Mouse (Mus musculus) midbrain, embryonic 15.5 days (tissue): ENCODE measurements at regions not wholly inside any gene's neighbourhood (a gene's known extent, or its start where the extent isn't known, plus 50 kb on each side); places are given as distances from the start of the nearest gene placed in this dataset.
"Not testable (repeated sequence)": the region's sequence is repeated elsewhere in the genome, so short reads cannot be mapped to it uniquely, and the experiment has no call there.

Experiments
- ATAC-seq: fragments of 200-750 bp; cut with Nextera tagmentation; replicated peaks from 2 replicates; pipeline ENCODE4 v1.8.0; 2017; ENCODE audit warnings: moderate TSS enrichment
- H3K27ac ChIP-seq: fragments of 300-500 bp; sonication (generic); 2 replicates; pipeline ENCODE4 v1.5.1; 2015; ENCODE audit warnings: mild to moderate bottlenecking, inconsistent platforms
- H3K27me3 ChIP-seq: fragments of 300-500 bp; sonication (generic); replicated peaks from 2 replicates; pipeline ENCODE4 v1.6.1; 2015; ENCODE audit warnings: inconsistent platforms
- H3K36me3 ChIP-seq: fragments of 300-500 bp; sonication (generic); replicated peaks from 2 replicates; pipeline ENCODE4 v1.6.1; 2015; ENCODE audit warnings: inconsistent platforms
- H3K4me1 ChIP-seq: fragments of 300-500 bp; sonication (generic); 2 replicates; pipeline ENCODE4 v1.6.1; 2015; ENCODE audit warnings: inconsistent platforms
- H3K4me2 ChIP-seq: fragments of 300-500 bp; sonication (generic); 2 replicates; pipeline ENCODE4 v1.6.1; 2015; ENCODE audit warnings: inconsistent platforms, mild to moderate bottlenecking, moderate library complexity
- H3K4me3 ChIP-seq: fragments of 300-500 bp; sonication (generic); 2 replicates; pipeline ENCODE4 v1.5.1; 2015; ENCODE audit warnings: mild to moderate bottlenecking, inconsistent platforms
- H3K9ac ChIP-seq: fragments of 300-500 bp; sonication (generic); 2 replicates; pipeline ENCODE4 v1.6.1; 2015; ENCODE audit warnings: mild to moderate bottlenecking, inconsistent platforms
- H3K9me3 ChIP-seq: fragments of 300-500 bp; sonication (generic); 2 replicates; pipeline ENCODE4 v1.6.1; 2016; ENCODE audit warnings: inconsistent platforms
- WGBS: fragments of 180-500 bp; shearing (Covaris S2); methylation state at CpG from one replicate; pipeline ENCODE4 v1.1.7; 2015; ENCODE audit warnings: mixed read lengths; 5-methylcytosine and 5-hydroxymethylcytosine counted together

- not testable (repeated sequence) for H3K4me2 ChIP-seq, H3K4me3 ChIP-seq, H3K9ac ChIP-seq, H3K27ac ChIP-seq, H3K9me3 ChIP-seq, H3K36me3 ChIP-seq, ATAC-seq, H3K4me1 ChIP-seq, H3K27me3 ChIP-seq
- WGBS: 75% methylated on average over 5 of the region's 5 CpGs
These were observed 135.1 kb upstream of the Cdk6 start for GRCm38 (mm10) chr5:3206160-3206559.

DNA sequence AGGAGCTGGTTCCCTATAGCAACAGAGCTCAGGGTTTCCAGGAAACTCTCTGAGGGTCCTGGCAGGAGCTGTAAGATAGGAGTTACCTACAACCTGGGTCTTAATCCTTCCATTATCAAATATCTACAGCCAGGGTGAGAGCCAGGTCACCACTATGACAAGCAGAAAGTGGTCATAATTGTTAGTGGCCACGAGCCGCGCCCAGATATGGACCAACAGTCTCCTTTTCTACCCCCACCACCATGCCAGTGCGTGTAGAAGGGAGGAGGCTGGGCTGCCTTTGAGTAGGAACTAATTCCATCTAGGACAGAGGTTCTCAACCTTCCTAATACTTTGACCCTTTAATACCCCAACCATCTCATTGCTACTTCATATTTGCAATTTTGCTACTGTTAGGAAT lies 133.0 kb upstream of the Cdk6 start:
- H3K36me3 ChIP-seq, H3K4me1 ChIP-seq, H3K9me3 ChIP-seq, H3K27ac ChIP-seq, H3K27me3 ChIP-seq, ATAC-seq, H3K4me3 ChIP-seq, H3K4me2 ChIP-seq, H3K9ac ChIP-seq: not testable (repeated sequence)
- 88% methylated on average over 4 of the region's 4 CpGs for WGBS

DNA sequence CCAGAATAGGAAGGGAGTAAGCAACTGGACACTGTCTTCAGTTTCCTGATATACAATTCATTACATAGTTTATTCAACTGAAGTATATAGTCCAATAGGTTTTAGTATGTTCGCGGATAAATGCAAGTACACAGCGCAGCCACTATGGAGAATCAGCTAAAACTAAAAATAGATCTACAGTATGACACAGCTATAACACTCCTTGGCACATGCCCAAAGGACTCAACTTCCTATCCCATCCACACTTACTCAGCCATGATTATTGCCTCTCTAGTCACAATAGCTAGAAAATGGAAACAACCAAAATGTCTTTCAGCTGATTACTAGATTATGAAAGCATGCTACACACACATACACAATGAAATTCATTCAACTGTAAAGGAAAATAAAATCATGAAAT lies 130.0 kb upstream of the Cdk6 start:
- Histone ChIP-seq H3K9me3 (no peaks in the 10 kb centered on the region), H3K4me3 (no peak overlapping the region), H3K9ac (no peak overlapping the region), H3K27me3 (no peaks in the 10 kb centered on the region), H3K4me2 (no peak overlapping the region), H3K36me3 (no peaks in the 10 kb centered on the region), H3K4me1 (no peaks in the 10 kb centered on the region), H3K27ac (no peak overlapping the region)
- ATAC-seq: no peak
- WGBS: 100% methylated on average over 3 of the region's 3 CpGs

GRCm38 (mm10) chr5:3216053-3216452 lies 125.2 kb upstream of the Cdk6 start:
- Histone ChIP-seq H3K27ac (no peak overlapping the region), H3K9me3 (no peaks in the 10 kb centered on the region), H3K27me3 (no peaks in the 10 kb centered on the region), H3K4me1 (no peaks in the 10 kb centered on the region), H3K9ac (no peak overlapping the region), H3K4me2 (no peak overlapping the region), H3K4me3 (no peak overlapping the region), H3K36me3 (no peaks in the 10 kb centered on the region)
- ATAC-seq: no peak
- 78% methylated on average over 5 of the region's 5 CpGs for WGBS

DNA sequence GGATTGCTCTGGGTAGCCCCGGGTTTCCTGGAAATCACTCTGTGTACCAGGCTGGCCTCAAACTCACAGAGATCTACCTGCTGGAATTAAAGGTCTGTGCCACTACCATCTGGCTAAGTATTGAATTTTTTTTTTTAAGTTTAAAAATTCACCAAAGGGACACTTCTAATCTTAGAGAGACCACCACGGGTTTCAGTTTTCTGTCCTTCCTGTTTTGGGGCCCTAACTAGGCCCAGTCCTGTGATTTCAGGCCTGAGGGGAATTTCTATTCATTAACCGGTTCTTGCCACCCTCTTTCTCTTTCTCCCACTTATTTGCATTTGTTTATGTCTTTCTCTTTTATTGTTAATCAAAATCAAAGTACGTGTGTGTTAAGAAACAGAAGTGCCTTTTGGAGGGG lies 122.1 kb upstream of the Cdk6 start:
- no peaks in the 10 kb centered on the region for H3K9me3 ChIP-seq
- H3K27ac ChIP-seq: no peak overlapping the region
- H3K4me1 ChIP-seq: no peaks in the 10 kb centered on the region
- no peak overlapping the region for H3K9ac ChIP-seq
- WGBS: 45% methylated on average over 4 of the region's 4 CpGs
- no peaks in the 10 kb centered on the region for H3K27me3 ChIP-seq
- no peaks in the 10 kb centered on the region for H3K36me3 ChIP-seq
- no peak for ATAC-seq
- H3K4me2 ChIP-seq: no peak overlapping the region
- no peak overlapping the region for H3K4me3 ChIP-seq

GRCm38 (mm10) chr5:3219770-3220169 lies 121.5 kb upstream of the Cdk6 start:
- Histone ChIP-seq H3K9ac (no peak overlapping the region), H3K4me3 (no peak overlapping the region), H3K4me2 (no peak overlapping the region), H3K4me1 (no peaks in the 10 kb centered on the region), H3K27ac (no peak overlapping the region), H3K9me3 (no peaks in the 10 kb centered on the region), H3K27me3 (no peaks in the 10 kb centered on the region), H3K36me3 (no peaks in the 10 kb centered on the region)
- WGBS: 90% methylated on average over 3 of the region's 3 CpGs
- ATAC-seq: no peak

DNA sequence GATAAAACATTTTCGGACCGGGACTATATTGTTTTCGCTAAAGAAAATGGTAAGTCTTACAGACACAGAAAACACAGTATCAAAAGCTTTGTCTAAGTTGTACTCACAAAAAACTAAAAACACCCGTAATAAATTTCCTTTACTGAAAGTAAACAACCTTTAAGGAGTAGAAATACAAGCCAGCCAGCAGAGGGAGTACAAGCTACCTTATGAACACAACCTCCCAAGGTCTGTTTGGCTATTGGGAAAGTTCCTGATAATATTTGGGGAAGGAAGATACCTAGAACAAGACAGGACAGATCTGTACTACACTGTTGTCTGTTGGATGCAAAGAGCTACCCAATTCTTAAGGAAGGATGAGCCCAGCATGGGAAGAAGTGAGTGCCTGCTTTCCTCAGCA lies 117.5 kb upstream of the Cdk6 start:
- not testable (repeated sequence) for H3K36me3 ChIP-seq, H3K4me3 ChIP-seq, H3K27ac ChIP-seq, ATAC-seq, H3K4me1 ChIP-seq, H3K27me3 ChIP-seq, H3K9me3 ChIP-seq, H3K4me2 ChIP-seq, H3K9ac ChIP-seq
- WGBS: 81% methylated on average over 4 of the region's 4 CpGs

- H3K4me2 ChIP-seq: not testable (repeated sequence)
- 73% methylated on average over 14 of the region's 14 CpGs for WGBS
These were observed 116.8 kb upstream of the Cdk6 start for GRCm38 (mm10) chr5:3224392-3225054.

GRCm38 (mm10) chr5:3225358-3225757 lies 115.9 kb upstream of the Cdk6 start:
- ATAC-seq, H3K9ac ChIP-seq, H3K4me3 ChIP-seq, H3K9me3 ChIP-seq, H3K4me1 ChIP-seq, H3K36me3 ChIP-seq, H3K27me3 ChIP-seq, H3K4me2 ChIP-seq, H3K27ac ChIP-seq: not testable (repeated sequence)
- WGBS: 60% methylated on average over 8 of the region's 8 CpGs

More at GRCm38 (mm10) chr5:3224392-3225054, 116.8 kb upstream of the Cdk6 start:
- H3K9ac ChIP-seq, H3K36me3 ChIP-seq, H3K27ac ChIP-seq, H3K4me3 ChIP-seq, H3K27me3 ChIP-seq, H3K9me3 ChIP-seq, ATAC-seq, H3K4me1 ChIP-seq: not testable (repeated sequence)

DNA sequence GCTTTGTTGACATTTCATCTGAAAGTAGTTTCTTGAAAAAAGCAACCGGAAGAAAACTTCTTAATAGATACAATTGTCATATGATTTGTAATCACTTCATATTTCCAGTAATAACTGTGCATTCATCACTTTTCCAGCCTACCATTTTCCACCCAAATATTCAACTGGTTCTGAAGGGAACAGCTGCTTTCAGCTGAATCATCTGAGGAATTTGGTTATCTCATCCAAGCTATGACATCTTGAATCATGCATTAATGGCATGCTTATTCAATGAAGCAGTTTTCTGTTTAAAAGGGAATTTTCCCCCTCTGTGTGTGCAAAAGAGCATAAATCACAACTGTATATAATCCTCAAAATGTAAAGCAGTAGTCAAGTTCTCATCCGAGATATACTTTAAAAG lies 97.2 kb upstream of the Cdk6 start:
- not testable (repeated sequence) for ATAC-seq, H3K4me1 ChIP-seq, H3K27me3 ChIP-seq, H3K4me3 ChIP-seq, H3K9me3 ChIP-seq, H3K9ac ChIP-seq, H3K36me3 ChIP-seq, H3K4me2 ChIP-seq, H3K27ac ChIP-seq
- 90% methylated on average over 2 of the region's 2 CpGs for WGBS

- Histone ChIP-seq H3K9ac (no peak overlapping the region), H3K36me3 (no peaks in the 10 kb centered on the region), H3K4me1 (no peaks in the 10 kb centered on the region), H3K27me3 (no peaks in the 10 kb centered on the region), H3K4me2 (no peak overlapping the region), H3K9me3 (no peaks in the 10 kb centered on the region), H3K4me3 (no peak overlapping the region), H3K27ac (no peak overlapping the region)
- 84% methylated on average over 2 of the region's 2 CpGs for WGBS
- ATAC-seq: no peak
These were observed 94.0 kb upstream of the Cdk6 start for GRCm38 (mm10) chr5:3247333-3247732.

DNA sequence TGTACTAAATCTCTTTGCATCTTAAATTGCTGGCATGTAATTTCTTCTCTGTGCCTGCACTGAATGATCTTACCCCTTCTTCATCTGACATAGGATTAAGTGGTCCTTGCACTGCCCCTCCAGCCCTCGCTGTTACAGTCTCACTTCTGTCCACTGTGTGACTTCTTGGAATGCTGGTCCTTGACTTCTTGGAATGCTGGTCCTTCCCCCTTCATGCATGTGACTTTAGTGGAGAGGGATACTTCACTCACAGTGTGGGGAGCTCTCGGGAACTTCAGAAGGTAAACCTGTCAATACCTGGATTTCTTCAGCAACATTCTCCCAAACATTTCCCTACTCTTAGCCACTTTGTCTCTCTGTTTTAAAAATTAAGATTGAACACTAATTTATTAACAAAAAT lies 91.0 kb upstream of the Cdk6 start:
- Histone ChIP-seq H3K4me3 (no peak overlapping the region), H3K9me3 (no peaks in the 10 kb centered on the region), H3K36me3 (no peaks in the 10 kb centered on the region), H3K9ac (no peak overlapping the region), H3K4me1 (no peaks in the 10 kb centered on the region), H3K4me2 (no peak overlapping the region), H3K27me3 (no peaks in the 10 kb centered on the region), H3K27ac (no peak overlapping the region)
- whole genome bisulfite sequencing: 95% methylated on average over 2 of the region's 2 CpGs
- ATAC-seq: no peak

- Histone ChIP-seq H3K9me3 (no peaks in the 10 kb centered on the region), H3K4me3 (no peak overlapping the region), H3K4me2 (no peak overlapping the region), H3K4me1 (no peaks in the 10 kb centered on the region), H3K9ac (no peak overlapping the region), H3K36me3 (no peaks in the 10 kb centered on the region), H3K27ac (no peak overlapping the region), H3K27me3 (no peaks in the 10 kb centered on the region)
- WGBS: 85% methylated on average over 1 of the region's 1 CpGs
- ATAC-seq: no peak
These were observed 81.0 kb upstream of the Cdk6 start for GRCm38 (mm10) chr5:3260289-3260688.
